In genomic region chr6:48741711-48742206, GRCm38 (mm10) we compare ENCODE assay signal across 10 mouse cellular contexts. TPM values are rescaled to one million over a fixed set of nuclear protein-coding genes. Genes with fewer than 3 reads are reported as not detected.
DNase-seq lines count a peak whose midpoint lies in the region; ATAC-seq lines count a peak whose summit lies in the region.
"Had no signal": no experiment of that assay in that cellular context is flagged by ENCODE, and none has a peak within 500 bp of the region (broad histone marks: within the 10 kb centered on the region; RNA-seq: fewer than 3 reads in every experiment).

No protein-coding gene starts in this region.

- no peaks in the 10 kb centered on the region for H3K36me3 ChIP-seq in neural tube, embryonic 12.5 days
- H3K36me3 ChIP-seq in hindbrain, embryonic 16.5 days (ENCODE audit: control insufficient read depth, insufficient read depth, low read length) = no peaks in the 10 kb centered on the region
- H3K36me3 ChIP-seq in stomach, embryonic 15.5 days = no peaks in the 10 kb centered on the region

- no peaks in the 10 kb centered on the region for H3K9me3 ChIP-seq in neural tube, embryonic 12.5 days
- H3K9me3 ChIP-seq in hindbrain, embryonic 16.5 days (ENCODE audit: control insufficient read depth, low read length) = no peaks in the 10 kb centered on the region
- H3K9me3 ChIP-seq in stomach, embryonic 15.5 days = no peaks in the 10 kb centered on the region

- no peak overlapping the region for H3K27ac ChIP-seq in neural tube, embryonic 12.5 days
- H3K27ac ChIP-seq in hindbrain, embryonic 16.5 days (ENCODE audit: low read depth, low read length) = no peak overlapping the region
- H3K27ac ChIP-seq in stomach, embryonic 15.5 days = peak overlapping the region; percentile 42

- peaks cover 30% of the 10 kb centered on the region for H3K27me3 ChIP-seq in neural tube, embryonic 12.5 days (replicated peaks)
- peaks cover 3% of the 10 kb centered on the region for H3K27me3 ChIP-seq in hindbrain, embryonic 16.5 days (replicated peaks; ENCODE audit: control insufficient read depth, insufficient read depth, low read length)
- H3K27me3 ChIP-seq in stomach, embryonic 15.5 days (replicated peaks) = no peaks in the 10 kb centered on the region; the same call in 1 of the 2 replicates

- no peak overlapping the region for H3K9ac ChIP-seq in neural tube, embryonic 12.5 days
- H3K9ac ChIP-seq in hindbrain, embryonic 16.5 days (ENCODE audit: low read depth, low read length) = 0 out of 2 replicates have a peak overlapping the region, but pooled peaks have one; percentile 76
- H3K9ac ChIP-seq in stomach, embryonic 15.5 days = no peak overlapping the region

- WGBS in neural tube, embryonic 12.5 days = 21% methylated on average over 9 of the region's 9 CpGs
- 31% methylated on average over 9 of the region's 9 CpGs for WGBS in hindbrain, embryonic 16.5 days
- 12% methylated on average over 9 of the region's 9 CpGs for WGBS in stomach, embryonic 15.5 days

- H3K4me2 ChIP-seq in neural tube, embryonic 12.5 days (replicated peaks) = peak overlapping the region; percentile 80; the same call in 1 of the 2 replicates
- peak overlapping the region; percentile 89 for H3K4me2 ChIP-seq in hindbrain, embryonic 16.5 days (ENCODE audit: low read length)
- H3K4me2 ChIP-seq in stomach, embryonic 15.5 days = peak overlapping the region; percentile 87

- peaks cover 14% of the 10 kb centered on the region for H3K4me1 ChIP-seq in neural tube, embryonic 12.5 days
- peaks cover 9% of the 10 kb centered on the region for H3K4me1 ChIP-seq in hindbrain, embryonic 16.5 days (ENCODE audit: control insufficient read depth, insufficient read depth, low read depth, low read length)
- peaks cover 13% of the 10 kb centered on the region; the same call in 1 of the 2 replicates for H3K4me1 ChIP-seq in stomach, embryonic 15.5 days

- DNase-seq in neural tube, embryonic 10.5 days (ENCODE audit: extremely low spot score, low spot score) = no peak
- DNase-seq in kidney, postnatal 36 days = peak; percentile 61 to 81
- no peak for DNase-seq in adrenal gland, adult 2 months
- DNase-seq in adipocyte (ENCODE audit: low spot score) = no peak
- DNase-seq in spleen, adult 18-20 months = no peak

- no peak overlapping the region for H3K4me3 ChIP-seq in neural tube, embryonic 12.5 days
- H3K4me3 ChIP-seq in hindbrain, embryonic 16.5 days (ENCODE audit: low read length) = no peak overlapping the region; the same call in 1 of the 2 replicates
- H3K4me3 ChIP-seq in stomach, embryonic 15.5 days (replicated peaks) = no peak overlapping the region

- ATAC-seq in neural tube, embryonic 12.5 days (ENCODE audit: low FRiP score, low read depth) = 0 out of 2 replicates have a peak, but pooled peaks have one; percentile 25
- ATAC-seq in hindbrain, embryonic 16.5 days = peak; percentile 81
- peak; percentile 48; the same call in 1 of the 2 replicates for ATAC-seq in stomach, embryonic 15.5 days (ENCODE audit: insufficient read depth, low FRiP score, low read depth)

RNA-seq across cellular contexts. Expression of gene Gimap1, which starts 2.9 kb away (rescaled TPM):
- polyA plus RNA-seq in neural tube, embryonic 12.5 days (2016; fragmentation: Nextera tagmentation; extraction: Ambion mirVana) = 6.0 and 8.3 TPM in 2 replicates
- polyA plus RNA-seq in hindbrain, embryonic 16.5 days (2015; fragmentation: Nextera tagmentation; extraction: Ambion mirVana) = 4.8 and 5.7 TPM in 2 replicates
- 21.8 and 22.2 TPM in 2 replicates for polyA plus RNA-seq in stomach, embryonic 15.5 days (2015; fragmentation: Nextera tagmentation; extraction: Ambion mirVana)
- 10 to 100 TPM in 1 of 2 experiments, 1 to 10 TPM in 1; 7.9 to 12.0 TPM for total RNA-seq in adrenal gland, adult 2 months (2021)
- 6.5 and 8.2 TPM in 2 replicates for polyA plus RNA-seq in adrenal gland, adult 2 months (2012; rRNA removed)

RNA-seq across cellular contexts. Expression of gene Gimap5, which starts 4.2 kb away (rescaled TPM):
- polyA plus RNA-seq in neural tube, embryonic 12.5 days (2016; fragmentation: Nextera tagmentation; extraction: Ambion mirVana) = 1.4 and 1.8 TPM in 2 replicates
- polyA plus RNA-seq in hindbrain, embryonic 16.5 days (2015; fragmentation: Nextera tagmentation; extraction: Ambion mirVana) = 1.5 and 1.8 TPM in 2 replicates
- 7.5 and 9.2 TPM in 2 replicates for polyA plus RNA-seq in stomach, embryonic 15.5 days (2015; fragmentation: Nextera tagmentation; extraction: Ambion mirVana)
- 10 to 100 TPM; 10.5 to 17.1 TPM for total RNA-seq in adrenal gland, adult 2 months (2021)
- polyA plus RNA-seq in adrenal gland, adult 2 months (2012; rRNA removed) = 10.9 and 14.7 TPM in 2 replicates

RNA-seq across cellular contexts. Expression of gene Gimap7, which starts 23.3 kb away (rescaled TPM):
- polyA plus RNA-seq in neural tube, embryonic 12.5 days (2016; fragmentation: Nextera tagmentation; extraction: Ambion mirVana) = not detected in 2 replicates
- not detected in 2 replicates for polyA plus RNA-seq in hindbrain, embryonic 16.5 days (2015; fragmentation: Nextera tagmentation; extraction: Ambion mirVana)
- 0.23 TPM in 1 of 2 replicates, not detected in the other for polyA plus RNA-seq in stomach, embryonic 15.5 days (2015; fragmentation: Nextera tagmentation; extraction: Ambion mirVana)
- under 1 TPM; 0.37 to 0.66 TPM for total RNA-seq in adrenal gland, adult 2 months (2021)
- polyA plus RNA-seq in adrenal gland, adult 2 months (2012; rRNA removed) = 0.08 TPM in 1 of 2 replicates, not detected in the other
- polyA plus RNA-seq: cortical plate, adult 2 months; heart, embryonic 14.5 days had no signal

RNA-seq across cellular contexts. Expression of gene Gm28053, which starts 23.4 kb away (rescaled TPM):
- 0.70 TPM in 1 of 2 replicates, not detected in the other for polyA plus RNA-seq in neural tube, embryonic 12.5 days (2016; fragmentation: Nextera tagmentation; extraction: Ambion mirVana)
- 1.0 and 1.4 TPM in 2 replicates for polyA plus RNA-seq in hindbrain, embryonic 16.5 days (2015; fragmentation: Nextera tagmentation; extraction: Ambion mirVana)
- polyA plus RNA-seq in stomach, embryonic 15.5 days (2015; fragmentation: Nextera tagmentation; extraction: Ambion mirVana) = 3.3 and 3.4 TPM in 2 replicates
- total RNA-seq in adrenal gland, adult 2 months (2021) = 10 to 100 TPM in 1 of 2 experiments, 1 to 10 TPM in 1; 6.9 to 11.5 TPM
- not detected in 2 replicates for polyA plus RNA-seq in adrenal gland, adult 2 months (2012; rRNA removed)

RNA-seq across cellular contexts. Expression of gene Gimap3, which starts 28.9 kb away (rescaled TPM):
- not detected in 2 replicates for polyA plus RNA-seq in neural tube, embryonic 12.5 days (2016; fragmentation: Nextera tagmentation; extraction: Ambion mirVana)
- not detected in 2 replicates for polyA plus RNA-seq in hindbrain, embryonic 16.5 days (2015; fragmentation: Nextera tagmentation; extraction: Ambion mirVana)
- polyA plus RNA-seq in stomach, embryonic 15.5 days (2015; fragmentation: Nextera tagmentation; extraction: Ambion mirVana) = 0.06 and 0.18 TPM in 2 replicates
- total RNA-seq in adrenal gland, adult 2 months (2021) = 10 to 100 TPM in 1 of 2 experiments, 1 to 10 TPM in 1; 5.2 to 10.3 TPM
- polyA plus RNA-seq in adrenal gland, adult 2 months (2012; rRNA removed) = 1.5 TPM in 2 replicates
- polyA plus RNA-seq: heart, embryonic 14.5 days had no signal

Comparison
In these comparisons a context has a peak if more than half of its experiments do, and no peak if none do; other contexts are left out.
1. ATAC-seq: peak in every context shown above with its lines; median percentile 81 in hindbrain, embryonic 16.5 days; 48 in stomach, embryonic 15.5 days; 25 in neural tube, embryonic 12.5 days.
2. DNase-seq: peak in kidney, postnatal 36 days (2 of 2); none in neural tube, embryonic 10.5 days (single experiment), adrenal gland, adult 2 months (single experiment), adipocyte (single experiment) and spleen, adult 18-20 months (0 of 2).
3. Peak in every context shown above with its lines, with median percentiles within 50 percentile points of each other: H3K4me2 ChIP-seq.